Mouse (Mus musculus) neural tube, embryonic 13.5 days (tissue): ENCODE measurements around the gene Gm20481. TPM values are rescaled to one million over a fixed set of nuclear protein-coding genes. Genes with fewer than 3 reads are reported as not detected.
A peak's percentile ranks its signal among the peaks of the same experiment; 100 is the strongest.
"Not testable (repeated sequence)": the region's sequence is repeated elsewhere in the genome, so short reads cannot be mapped to it uniquely, and the experiment has no call there.

Experiments used
- ATAC-seq: fragments of 200-750 bp; cut with Nextera tagmentation; 2 replicates; pipeline ENCODE4 v1.8.0; 2017; ENCODE audit warnings: low read depth, mild to moderate bottlenecking, moderate TSS enrichment, moderate library complexity
- H3K27ac ChIP-seq: fragments of 300-500 bp; sonication (generic); replicated peaks from 2 replicates; pipeline ENCODE4 v1.5.1; 2015; ENCODE audit warnings: moderate library complexity, mild to moderate bottlenecking, inconsistent platforms
- H3K27me3 ChIP-seq: fragments of 300-500 bp; sonication (generic); 2 replicates; pipeline ENCODE4 v1.6.1; 2015; ENCODE audit warnings: mild to moderate bottlenecking, inconsistent platforms
- H3K36me3 ChIP-seq: fragments of 300-500 bp; sonication (generic); 2 replicates; pipeline ENCODE4 v1.6.1; 2015; ENCODE audit warnings: mild to moderate bottlenecking, inconsistent platforms
- H3K4me1 ChIP-seq: fragments of 300-500 bp; sonication (generic); replicated peaks from 2 replicates; pipeline ENCODE4 v1.6.1; 2015; ENCODE audit warnings: inconsistent platforms
- H3K4me2 ChIP-seq: fragments of 300-500 bp; sonication (generic); 2 replicates; pipeline ENCODE4 v1.6.1; 2015; ENCODE audit warnings: inconsistent platforms, mild to moderate bottlenecking, moderate library complexity
- H3K4me3 ChIP-seq: fragments of 300-500 bp; sonication (generic); 2 replicates; pipeline ENCODE4 v1.5.1; 2015; ENCODE audit warnings: mild to moderate bottlenecking, inconsistent platforms
- H3K9ac ChIP-seq: fragments of 300-500 bp; sonication (generic); 2 replicates; pipeline ENCODE4 v1.6.1; 2015; ENCODE audit warnings: moderate library complexity, mild to moderate bottlenecking, inconsistent platforms
- H3K9me3 ChIP-seq: fragments of 300-500 bp; sonication (generic); 2 replicates; pipeline ENCODE4 v1.6.1; 2016; ENCODE audit warnings: inconsistent platforms
- WGBS: fragments of 180-500 bp; shearing (Covaris S2); methylation state at CpG from one replicate; pipeline ENCODE4 v1.1.7; 2015; 5-methylcytosine and 5-hydroxymethylcytosine counted together
- polyA plus RNA-seq: library from polyadenylated mRNA; unstranded; fragments of >200 nt; fragmentation: Nextera tagmentation; extraction: Ambion mirVana; gene quantifications from 2 replicates; pipeline ENCODE4 v1.2.1, GENCODE M21; 2015

The Gm20481 gene
- polyA plus RNA-seq, 1 experiment from 2014 or later, result not detected

- no peak for ATAC-seq
- peaks cover 20% of the 10 kb centered on the region for H3K4me1 ChIP-seq
- H3K27me3 ChIP-seq, result peaks cover 21% of the 10 kb centered on the region
- WGBS, result 89% methylated on average over 4 of the region's 4 CpGs
- H3K27ac ChIP-seq, result no peak overlapping the region
- no peaks in the 10 kb centered on the region for H3K9me3 ChIP-seq
- H3K36me3 ChIP-seq, result peaks cover 20% of the 10 kb centered on the region
- H3K4me3 ChIP-seq, result no peak overlapping the region
- H3K4me2 ChIP-seq, result no peak overlapping the region
- H3K9ac ChIP-seq, result no peak overlapping the region
Measured at GRCm38 (mm10) chr17:34953904-34954303, 15.8 kb upstream of the Gm20481 start.

- peaks cover 12% of the 10 kb centered on the region for H3K36me3 ChIP-seq
- H3K27me3 ChIP-seq, result peaks cover 27% of the 10 kb centered on the region
- H3K4me1 ChIP-seq, result peaks cover 21% of the 10 kb centered on the region
- H3K27ac ChIP-seq, result no peak overlapping the region
- no peak overlapping the region for H3K9ac ChIP-seq
- no peak overlapping the region for H3K4me3 ChIP-seq
- 89% methylated on average over 4 of the region's 4 CpGs for WGBS
- H3K9me3 ChIP-seq, result no peaks in the 10 kb centered on the region
- no peak for ATAC-seq
- H3K4me2 ChIP-seq, result no peak overlapping the region
Measured at GRCm38 (mm10) chr17:34954831-34955230, 14.9 kb upstream of the Gm20481 start.

- H3K4me3 ChIP-seq, result no peak overlapping the region
- H3K36me3 ChIP-seq, result peaks cover 2% of the 10 kb centered on the region
- H3K4me2 ChIP-seq, result no peak overlapping the region
- H3K27ac ChIP-seq, result no peak overlapping the region
- H3K27me3 ChIP-seq, result peaks cover 37% of the 10 kb centered on the region
- H3K4me1 ChIP-seq, result peaks cover 17% of the 10 kb centered on the region
- H3K9me3 ChIP-seq, result no peaks in the 10 kb centered on the region
- WGBS, result 89% methylated on average over 3 of the region's 3 CpGs
- ATAC-seq, result no peak
- no peak overlapping the region for H3K9ac ChIP-seq
Measured at GRCm38 (mm10) chr17:34955884-34956283, 13.8 kb upstream of the Gm20481 start.

GRCm38 (mm10) chr17:34956340-34956739 lies 13.4 kb upstream of the Gm20481 start:
- H3K27me3 ChIP-seq, result peaks cover 41% of the 10 kb centered on the region
- WGBS, result 68% methylated on average over 1 of the region's 1 CpGs
- no peak overlapping the region for H3K27ac ChIP-seq
- no peaks in the 10 kb centered on the region for H3K36me3 ChIP-seq
- ATAC-seq, result no peak
- H3K4me2 ChIP-seq, result no peak overlapping the region
- H3K9ac ChIP-seq, result no peak overlapping the region
- H3K4me3 ChIP-seq, result no peak overlapping the region
- H3K9me3 ChIP-seq, result no peaks in the 10 kb centered on the region
- peaks cover 13% of the 10 kb centered on the region for H3K4me1 ChIP-seq

- H3K4me2 ChIP-seq, H3K27ac ChIP-seq, ATAC-seq, H3K4me3 ChIP-seq, H3K9ac ChIP-seq, H3K9me3 ChIP-seq, H3K36me3 ChIP-seq: not testable (repeated sequence)
- peaks cover 49% of the 10 kb centered on the region for H3K27me3 ChIP-seq
- H3K4me1 ChIP-seq, result peaks cover 12% of the 10 kb centered on the region
- WGBS, result 22% methylated on average over 35 of the region's 40 CpGs
Measured at GRCm38 (mm10) chr17:34957291-34957690, 12.4 kb upstream of the Gm20481 start.

GRCm38 (mm10) chr17:34957966-34958365 lies 11.7 kb upstream of the Gm20481 start:
- H3K27me3 ChIP-seq, result peaks cover 52% of the 10 kb centered on the region
- H3K4me2 ChIP-seq, H3K27ac ChIP-seq, H3K9me3 ChIP-seq, ATAC-seq, H3K36me3 ChIP-seq, H3K4me3 ChIP-seq, H3K9ac ChIP-seq: not testable (repeated sequence)
- peaks cover 12% of the 10 kb centered on the region for H3K4me1 ChIP-seq
- 27% methylated on average over 29 of the region's 40 CpGs for WGBS

GRCm38 (mm10) chr17:34958734-34959129 lies 11.0 kb upstream of the Gm20481 start:
- 2% methylated on average over 31 of the region's 47 CpGs for WGBS
- H3K9ac ChIP-seq, result peak overlapping the region; percentile 53; the same call in 1 of the 2 replicates

GRCm38 (mm10) chr17:34959130-34959778 lies 10.5 kb upstream of the Gm20481 start, which contains the start of gene Hspa1b:
Hspa1b (minus strand) TSS chr17:34959238.
- not testable (repeated sequence) for H3K9me3 ChIP-seq, H3K36me3 ChIP-seq
- peak within 1 kb of the TSS; percentile 77 for H3K27ac ChIP-seq
- H3K4me1 ChIP-seq, result peaks cover 12% of the 10 kb centered on the region
- under 1% methylated on average over 29 of the region's 32 CpGs for WGBS
- peaks cover 63% of the 10 kb centered on the region for H3K27me3 ChIP-seq
- ATAC-seq, result peak; percentile 95
- H3K9ac ChIP-seq, result peak within 1 kb of the TSS; percentile 59
- peak within 1 kb of the TSS; percentile 68 for H3K4me2 ChIP-seq
- peak within 1 kb of the TSS; percentile 43 for H3K4me3 ChIP-seq

More at GRCm38 (mm10) chr17:34958734-34959129, 11.0 kb upstream of the Gm20481 start:
- H3K4me1 ChIP-seq, result peaks cover 12% of the 10 kb centered on the region
- not testable (repeated sequence) for H3K36me3 ChIP-seq, H3K27ac ChIP-seq, H3K9me3 ChIP-seq
- H3K27me3 ChIP-seq, result peaks cover 60% of the 10 kb centered on the region
- peak; percentile 45 for ATAC-seq
- peak overlapping the region; percentile 68 for H3K4me2 ChIP-seq
- peak overlapping the region; percentile 43 for H3K4me3 ChIP-seq

GRCm38 (mm10) chr17:34959881-34960515 lies 9.7 kb upstream of the Gm20481 start:
- peak overlapping the region; percentile 68 for H3K4me2 ChIP-seq
- H3K9ac ChIP-seq, result peak overlapping the region; percentile 59
- 16% methylated on average over 12 of the region's 12 CpGs for WGBS
- ATAC-seq, result no peak
- H3K4me3 ChIP-seq, result peak overlapping the region; percentile 43
- no peaks in the 10 kb centered on the region for H3K36me3 ChIP-seq
- H3K27ac ChIP-seq, result peak overlapping the region; percentile 77
- H3K9me3 ChIP-seq, result no peaks in the 10 kb centered on the region
- peaks cover 62% of the 10 kb centered on the region for H3K27me3 ChIP-seq
- H3K4me1 ChIP-seq, result peaks cover 12% of the 10 kb centered on the region

- no peak overlapping the region for H3K27ac ChIP-seq
- H3K27me3 ChIP-seq, result peaks cover 62% of the 10 kb centered on the region
- no peak overlapping the region for H3K4me2 ChIP-seq
- no peaks in the 10 kb centered on the region for H3K9me3 ChIP-seq
- no peak overlapping the region for H3K9ac ChIP-seq
- H3K36me3 ChIP-seq, result no peaks in the 10 kb centered on the region
- H3K4me3 ChIP-seq, result no peak overlapping the region
- H3K4me1 ChIP-seq, result peaks cover 12% of the 10 kb centered on the region
- no peak for ATAC-seq
Measured at GRCm38 (mm10) chr17:34960702-34961493, 8.8 kb upstream of the Gm20481 start.

- 28% methylated on average over 3 of the region's 3 CpGs for WGBS
- no peak overlapping the region for H3K4me2 ChIP-seq
- no peak for ATAC-seq
- peaks cover 54% of the 10 kb centered on the region for H3K27me3 ChIP-seq
- H3K9me3 ChIP-seq, result no peaks in the 10 kb centered on the region
- H3K27ac ChIP-seq, result no peak overlapping the region
- no peak overlapping the region for H3K4me3 ChIP-seq
- peaks cover 12% of the 10 kb centered on the region for H3K4me1 ChIP-seq
- no peak overlapping the region for H3K9ac ChIP-seq
- no peaks in the 10 kb centered on the region for H3K36me3 ChIP-seq
Measured at GRCm38 (mm10) chr17:34962125-34962524, 7.6 kb upstream of the Gm20481 start.

GRCm38 (mm10) chr17:34962841-34963240 lies 6.9 kb upstream of the Gm20481 start:
- no peak overlapping the region for H3K27ac ChIP-seq
- H3K4me1 ChIP-seq, result peaks cover 12% of the 10 kb centered on the region
- H3K27me3 ChIP-seq, result peaks cover 62% of the 10 kb centered on the region
- 50% methylated on average over 1 of the region's 1 CpGs for WGBS
- H3K4me3 ChIP-seq, result no peak overlapping the region
- no peaks in the 10 kb centered on the region for H3K9me3 ChIP-seq
- no peak overlapping the region for H3K4me2 ChIP-seq
- no peak overlapping the region for H3K9ac ChIP-seq
- no peak for ATAC-seq
- no peaks in the 10 kb centered on the region for H3K36me3 ChIP-seq
